Mouse (Mus musculus): Measurements from ENCODE around the gene Serpinc1. TPM values are rescaled to one million over a fixed set of nuclear protein-coding genes. Genes with fewer than 3 reads are reported as not detected.

The Serpinc1 gene
- total RNA-seq (2014; rRNA removed) (0.04 and 0.05 TPM in 2 replicates), polyA plus RNA-seq (2015; fragmentation: Nextera tagmentation; extraction: Ambion mirVana) (2.3 and 2.6 TPM in 2 replicates)

GRCm38 (mm10) chr1:160978071-160978735, at the start of gene Serpinc1:
Gene Serpinc1, plus strand, starts transcription at chr1:160978585.
- TF ChIP-seq CTCF (IDR thresholded peaks at IDR 0.05; ENCODE audit: low read depth): no peak
- 93% methylated on average over 4 of the region's 4 CpGs for WGBS
- Histone ChIP-seq H3K27me3 (ENCODE audit: insufficient read depth, low read length) (no peaks in the 10 kb centered on the region), H3K9me3 (ENCODE audit: low read length) (no peaks in the 10 kb centered on the region), H3K4me3 (ENCODE audit: low read length) (no peak within 1 kb of the TSS), H3K4me1 (ENCODE audit: insufficient read depth, low read length) (no peaks in the 10 kb centered on the region), H3K9ac (replicated peaks; ENCODE audit: low read length) (no peak within 1 kb of the TSS), H3K27ac (no peak within 1 kb of the TSS), H3K36me3 (ENCODE audit: insufficient read depth, low read length) (no peaks in the 10 kb centered on the region), H3K4me2 (ENCODE audit: low read depth, low read length) (no peak within 1 kb of the TSS)
- DNase-seq (ENCODE audit: low spot score) (no peak), ATAC-seq (no peak)

- no peaks in the 10 kb centered on the region for H3K9me3 ChIP-seq (ENCODE audit: low read length)
- H3K27me3 ChIP-seq (ENCODE audit: insufficient read depth, low read length): no peaks in the 10 kb centered on the region
- H3K27ac ChIP-seq: no peak overlapping the region
- no peaks in the 10 kb centered on the region for H3K4me1 ChIP-seq (ENCODE audit: insufficient read depth, low read length)
- no peak overlapping the region for H3K4me3 ChIP-seq (ENCODE audit: low read length)
- no peaks in the 10 kb centered on the region; the same call in 1 of the 2 replicates for H3K36me3 ChIP-seq (ENCODE audit: insufficient read depth, low read length)
- no peak for ATAC-seq
- no peak overlapping the region for H3K4me2 ChIP-seq (ENCODE audit: low read depth, low read length)
- no peak for TF ChIP-seq CTCF (IDR thresholded peaks at IDR 0.05; ENCODE audit: low read depth)
- no peak for DNase-seq (ENCODE audit: low spot score)
- H3K9ac ChIP-seq (replicated peaks; ENCODE audit: low read length): no peak overlapping the region
Measured at GRCm38 (mm10) chr1:160931320-160931719, 47.1 kb upstream of the Serpinc1 start.

- ATAC-seq (peak; percentile 63; the same call in 1 of the 2 replicates), DNase-seq (ENCODE audit: low spot score) (peak; percentile 68)
- no peak overlapping the region for H3K27ac ChIP-seq
- H3K9me3 ChIP-seq (ENCODE audit: low read length): no peaks in the 10 kb centered on the region
- H3K4me3 ChIP-seq (ENCODE audit: low read length): no peak overlapping the region
- peak; percentile 67 for TF ChIP-seq CTCF (IDR thresholded peaks at IDR 0.05; ENCODE audit: low read depth)
- H3K9ac ChIP-seq (replicated peaks; ENCODE audit: low read length): no peak overlapping the region
- WGBS: 59% methylated on average over 4 of the region's 4 CpGs
- H3K36me3 ChIP-seq (ENCODE audit: insufficient read depth, low read length): no peaks in the 10 kb centered on the region; the same call in 1 of the 2 replicates
- no peaks in the 10 kb centered on the region for H3K27me3 ChIP-seq (ENCODE audit: insufficient read depth, low read length)
- no peak overlapping the region for H3K4me2 ChIP-seq (ENCODE audit: low read depth, low read length)
- no peaks in the 10 kb centered on the region for H3K4me1 ChIP-seq (ENCODE audit: insufficient read depth, low read length)
Measured at GRCm38 (mm10) chr1:160933896-160934482, 44.4 kb upstream of the Serpinc1 start.

- WGBS: 86% methylated on average over 6 of the region's 6 CpGs
- Histone ChIP-seq H3K4me2 (ENCODE audit: low read depth, low read length) (no peak overlapping the region), H3K9ac (replicated peaks; ENCODE audit: low read length) (no peak overlapping the region), H3K27me3 (ENCODE audit: insufficient read depth, low read length) (no peaks in the 10 kb centered on the region), H3K4me1 (ENCODE audit: insufficient read depth, low read length) (no peaks in the 10 kb centered on the region), H3K27ac (no peak overlapping the region), H3K4me3 (ENCODE audit: low read length) (no peak overlapping the region), H3K9me3 (ENCODE audit: low read length) (no peaks in the 10 kb centered on the region), H3K36me3 (ENCODE audit: insufficient read depth, low read length) (peaks cover 6% of the 10 kb centered on the region)
- peak; percentile 53 for DNase-seq (ENCODE audit: low spot score)
- peak; percentile 70 for ATAC-seq
- peak; percentile 66 for TF ChIP-seq CTCF (IDR thresholded peaks at IDR 0.05; ENCODE audit: low read depth)
Measured at GRCm38 (mm10) chr1:160935551-160935950, 42.8 kb upstream of the Serpinc1 start.

- no peak overlapping the region for H3K4me2 ChIP-seq (ENCODE audit: low read depth, low read length)
- H3K27ac ChIP-seq: no peak overlapping the region
- H3K4me1 ChIP-seq (ENCODE audit: insufficient read depth, low read length): no peaks in the 10 kb centered on the region
- no peaks in the 10 kb centered on the region for H3K9me3 ChIP-seq (ENCODE audit: low read length)
- no peak for TF ChIP-seq CTCF (IDR thresholded peaks at IDR 0.05; ENCODE audit: low read depth)
- 89% methylated on average over 7 of the region's 7 CpGs for WGBS
- no peaks in the 10 kb centered on the region for H3K27me3 ChIP-seq (ENCODE audit: insufficient read depth, low read length)
- no peak for ATAC-seq
- peaks cover 45% of the 10 kb centered on the region for H3K36me3 ChIP-seq (ENCODE audit: insufficient read depth, low read length)
- DNase-seq (ENCODE audit: low spot score): no peak
- H3K4me3 ChIP-seq (ENCODE audit: low read length): no peak overlapping the region
- H3K9ac ChIP-seq (replicated peaks; ENCODE audit: low read length): no peak overlapping the region
Measured at GRCm38 (mm10) chr1:160963199-160963598, 15.2 kb upstream of the Serpinc1 start.

GRCm38 (mm10) chr1:160967268-160967667, 11.1 kb upstream of the Serpinc1 start:
- peaks cover 51% of the 10 kb centered on the region for H3K36me3 ChIP-seq (ENCODE audit: insufficient read depth, low read length)
- no peak overlapping the region for H3K9ac ChIP-seq (replicated peaks; ENCODE audit: low read length)
- H3K27me3 ChIP-seq (ENCODE audit: insufficient read depth, low read length): no peaks in the 10 kb centered on the region
- H3K9me3 ChIP-seq (ENCODE audit: low read length): no peaks in the 10 kb centered on the region
- H3K27ac ChIP-seq: no peak overlapping the region
- no peak overlapping the region for H3K4me2 ChIP-seq (ENCODE audit: low read depth, low read length)
- ATAC-seq (no peak), DNase-seq (ENCODE audit: low spot score) (no peak)
- TF ChIP-seq CTCF (IDR thresholded peaks at IDR 0.05; ENCODE audit: low read depth): no peak
- 86% methylated on average over 1 of the region's 1 CpGs for WGBS
- H3K4me3 ChIP-seq (ENCODE audit: low read length): no peak overlapping the region
- H3K4me1 ChIP-seq (ENCODE audit: insufficient read depth, low read length): no peaks in the 10 kb centered on the region

- Histone ChIP-seq H3K27ac (no peak overlapping the region), H3K36me3 (ENCODE audit: insufficient read depth, low read length) (peaks cover 38% of the 10 kb centered on the region), H3K4me3 (ENCODE audit: low read length) (no peak overlapping the region), H3K9ac (replicated peaks; ENCODE audit: low read length) (no peak overlapping the region), H3K4me2 (ENCODE audit: low read depth, low read length) (no peak overlapping the region), H3K9me3 (ENCODE audit: low read length) (no peaks in the 10 kb centered on the region), H3K4me1 (ENCODE audit: insufficient read depth, low read length) (no peaks in the 10 kb centered on the region), H3K27me3 (ENCODE audit: insufficient read depth, low read length) (no peaks in the 10 kb centered on the region)
- DNase-seq (ENCODE audit: low spot score) (no peak), ATAC-seq (no peak)
- TF ChIP-seq CTCF (IDR thresholded peaks at IDR 0.05; ENCODE audit: low read depth): no peak
- 80% methylated on average over 5 of the region's 5 CpGs for WGBS
Measured at GRCm38 (mm10) chr1:160968643-160969042, 9.7 kb upstream of the Serpinc1 start.
